Comparison of ENCODE assay signal across 8 mouse cellular contexts in genomic region chr10:21993515-21994373, GRCm38 (mm10).
DNase-seq lines count a peak whose midpoint lies in the region; ATAC-seq and TF ChIP-seq lines count a peak whose summit lies in the region.

No protein-coding gene starts in this region.

- peak; percentile 49 for ATAC-seq in forebrain, postnatal 0 days
- peak; percentile 83 for ATAC-seq in hindbrain, embryonic 12.5 days (ENCODE audit: low FRiP score)
- peak; percentile 64; the same call in 1 of the 2 replicates for ATAC-seq in limb, embryonic 12.5 days (ENCODE audit: insufficient number of reproducible peaks, insufficient read depth, low FRiP score, low TSS enrichment, low read depth)

- no peak for TF ChIP-seq CTCF in forebrain, postnatal 0 days (IDR thresholded peaks at IDR 0.05; ENCODE audit: low read depth)
- TF ChIP-seq CTCF in testis, adult 2 months (IDR thresholded peaks at IDR 0.05; ENCODE audit: control insufficient read depth, insufficient read depth, insufficient replicate concordance, low read depth, low read length) = no peak

- H3K36me3 ChIP-seq in forebrain, postnatal 0 days (ENCODE audit: insufficient read depth) = peaks cover 24% of the 10 kb centered on the region
- H3K36me3 ChIP-seq in hindbrain, embryonic 12.5 days = peaks cover 13% of the 10 kb centered on the region; the same call in 1 of the 2 replicates
- peaks cover 22% of the 10 kb centered on the region for H3K36me3 ChIP-seq in limb, embryonic 12.5 days
- H3K36me3 ChIP-seq in testis, adult 2 months (ENCODE audit: control insufficient read depth, insufficient read depth, low read length) = no peaks in the 10 kb centered on the region

- peak overlapping the region; percentile 76 for H3K27ac ChIP-seq in forebrain, postnatal 0 days (ENCODE audit: low read depth, low read length)
- peak overlapping the region; percentile 69 for H3K27ac ChIP-seq in hindbrain, embryonic 12.5 days
- H3K27ac ChIP-seq in limb, embryonic 12.5 days = peak overlapping the region; percentile 88
- peak overlapping the region; percentile 75 for H3K27ac ChIP-seq in testis, adult 2 months (ENCODE audit: control insufficient read depth, insufficient read depth, low read depth, low read length)

- H3K4me2 ChIP-seq in forebrain, postnatal 0 days (ENCODE audit: low read depth) = peak overlapping the region; percentile 99
- H3K4me2 ChIP-seq in hindbrain, embryonic 12.5 days (replicated peaks) = peak overlapping the region; percentile 70
- peak overlapping the region; percentile 82 for H3K4me2 ChIP-seq in limb, embryonic 12.5 days

- peak overlapping the region; percentile 60 for H3K4me3 ChIP-seq in forebrain, postnatal 0 days (ENCODE audit: low read depth, low read length)
- H3K4me3 ChIP-seq in hindbrain, embryonic 12.5 days = peak overlapping the region; percentile 51
- peak overlapping the region; percentile 69 for H3K4me3 ChIP-seq in limb, embryonic 12.5 days (replicated peaks)
- peak overlapping the region; percentile 88 for H3K4me3 ChIP-seq in testis, adult 2 months (ENCODE audit: control insufficient read depth, low read depth, low read length)

- TF ChIP-seq POLR2A in testis, adult 2 months (IDR thresholded peaks at IDR 0.05; ENCODE audit: control insufficient read depth, low read depth, low read length) = no peak

- WGBS in forebrain, postnatal 0 days = under 1% methylated on average over 60 of the region's 60 CpGs
- WGBS in hindbrain, embryonic 12.5 days = under 1% methylated on average over 59 of the region's 60 CpGs
- WGBS in limb, embryonic 12.5 days = under 1% methylated on average over 59 of the region's 60 CpGs

- intact Hi-C loops in left cerebral cortex, postnatal 14 days (cut with DNase I) = loop anchor here (2.0 to 10.0 kb wide), 7 partner anchors 71 to 466 kb away; partner anchors contain the start of gene Sgk1
- intact Hi-C loops in left cerebral cortex, postnatal 4 days (cut with DNase I) = loop anchor here (2.0 to 10.0 kb wide), 5 partner anchors 111 to 529 kb away; partner anchors contain the start of gene Sgk1

- H3K27me3 ChIP-seq in forebrain, postnatal 0 days (ENCODE audit: insufficient read depth, low read length) = peaks cover 5% of the 10 kb centered on the region; the same call in 1 of the 2 replicates
- peaks cover 17% of the 10 kb centered on the region for H3K27me3 ChIP-seq in hindbrain, embryonic 12.5 days
- H3K27me3 ChIP-seq in limb, embryonic 12.5 days = peaks cover 17% of the 10 kb centered on the region
- H3K27me3 ChIP-seq in testis, adult 2 months (ENCODE audit: control insufficient read depth, insufficient read depth, low read length) = no peaks in the 10 kb centered on the region; the same call in 1 of the 2 replicates

- H3K9ac ChIP-seq in forebrain, postnatal 0 days = peak overlapping the region; percentile 66
- H3K9ac ChIP-seq in hindbrain, embryonic 12.5 days = peak overlapping the region; percentile 79
- H3K9ac ChIP-seq in limb, embryonic 12.5 days (replicated peaks) = peak overlapping the region; percentile 69

- no peaks in the 10 kb centered on the region for H3K9me3 ChIP-seq in forebrain, postnatal 0 days (ENCODE audit: low read length)
- no peaks in the 10 kb centered on the region for H3K9me3 ChIP-seq in hindbrain, embryonic 12.5 days (replicated peaks)
- no peaks in the 10 kb centered on the region for H3K9me3 ChIP-seq in limb, embryonic 12.5 days

- peaks cover 12% of the 10 kb centered on the region; the same call in 1 of the 2 replicates for H3K4me1 ChIP-seq in forebrain, postnatal 0 days (ENCODE audit: insufficient read depth)
- peaks cover 20% of the 10 kb centered on the region for H3K4me1 ChIP-seq in hindbrain, embryonic 12.5 days
- H3K4me1 ChIP-seq in limb, embryonic 12.5 days (replicated peaks) = peaks cover 31% of the 10 kb centered on the region
- H3K4me1 ChIP-seq in testis, adult 2 months (ENCODE audit: control insufficient read depth, insufficient read depth, low read length) = peaks cover 4% of the 10 kb centered on the region

- DNase-seq in left cerebral cortex, postnatal 14 days (ENCODE audit: low spot score in 2 of 2) = peak; percentile 51 to 61
- DNase-seq in left cerebral cortex, postnatal 4 days = no peak
- DNase-seq in c-Kit-positive CD71-negative TER-119-negative erythroid progenitor cells, embryonic 14.5 days (ENCODE audit: low read depth) = peak; percentile 10
- DNase-seq in forebrain, postnatal 0 days = no peak
- peak; percentile 48 for DNase-seq in mesoderm, embryonic 11.5 days (ENCODE audit: low read depth, low spot score)

Comparison
In these comparisons a context has a peak if more than half of its experiments do, and no peak if none do; other contexts are left out.
1. DNase-seq: peak in left cerebral cortex, postnatal 14 days (2 of 2), c-Kit-positive CD71-negative TER-119-negative erythroid progenitor cells, embryonic 14.5 days (single experiment) and mesoderm, embryonic 11.5 days (single experiment); none in left cerebral cortex, postnatal 4 days (single experiment) and forebrain, postnatal 0 days (single experiment).
2. Peak in every context shown above with its lines, with median percentiles within 50 percentile points of each other: ATAC-seq, H3K27ac ChIP-seq, H3K4me2 ChIP-seq, H3K4me3 ChIP-seq and H3K9ac ChIP-seq.